Mouse (Mus musculus): Measurements from ENCODE around the gene Olfr1447. TPM values are rescaled to one million over a fixed set of nuclear protein-coding genes. Genes with fewer than 3 reads are reported as not detected.

Olfr1447 gene
- not detected for total RNA-seq (2021)
- long read RNA-seq, experiment 1, result 0 reads
- long read RNA-seq, experiment 2, result 0 reads

- no peak for DNase-seq
- intact Hi-C loops (cut with DNase I; ENCODE audit: low total_unique reads), result no loop called here
These were observed at the start of gene Olfr1447 for GRCm38 (mm10) chr19:12903643-12904042. Gene Olfr1447 (minus strand): TSS chr19:12903743.

- no peak for DNase-seq
- intact Hi-C loops (cut with DNase I; ENCODE audit: low total_unique reads), result no loop called here
These were observed 46.4 kb upstream of the Olfr1447 start, which contains the start of gene Olfr1450 for GRCm38 (mm10) chr19:12949958-12950357. Gene Olfr1450 (plus strand): TSS chr19:12950258.

GRCm38 (mm10) chr19:12930540-12930939 is 27.0 kb upstream of the Olfr1447 start, which contains the start of gene Olfr1449:
Gene Olfr1449 (plus strand): TSS chr19:12930840.
- intact Hi-C loops (cut with DNase I; ENCODE audit: low total_unique reads), result no loop called here
- no peak for DNase-seq

- DNase-seq, result no peak
- intact Hi-C loops (cut with DNase I; ENCODE audit: low total_unique reads), result no loop called here
These were observed 20.8 kb upstream of the Olfr1447 start, which contains the start of gene Olfr1448 for GRCm38 (mm10) chr19:12924319-12924718. Gene Olfr1448 (minus strand): TSS chr19:12924419.

- no peak for DNase-seq
- intact Hi-C loops (cut with DNase I; ENCODE audit: low total_unique reads), result no loop called here
These were observed 10.1 kb downstream of the Olfr1447 start, which contains the start of gene Olfr1446 for GRCm38 (mm10) chr19:12893424-12893823. Gene Olfr1446 (minus strand): TSS chr19:12893524.

GRCm38 (mm10) chr19:12883555-12883954 is 20.0 kb downstream of the Olfr1447 start, which contains the start of gene Olfr1445:
Gene Olfr1445 (plus strand): TSS chr19:12883855.
- no peak for DNase-seq
- intact Hi-C loops (cut with DNase I; ENCODE audit: low total_unique reads), result no loop called here

GRCm38 (mm10) chr19:12856983-12857382 is 46.6 kb downstream of the Olfr1447 start, which contains the start of gene Olfr1444:
Gene Olfr1444 (plus strand): TSS chr19:12857283.
- intact Hi-C loops (cut with DNase I; ENCODE audit: low total_unique reads), result no loop called here
- no peak for DNase-seq

Other genes with a start within 250 kb of the Olfr1447 start
- gene Olfr1442, start 233.3 kb downstream of the Olfr1447 start, total RNA-seq (2021), result not detected
- not detected for gene Olfr1443, start 225.6 kb downstream of the Olfr1447 start, total RNA-seq (2021)
- gene Keg1, start 208.0 kb downstream of the Olfr1447 start, total RNA-seq (2021), result not detected
- gene Cntf, start 138.1 kb downstream of the Olfr1447 start, total RNA-seq (2021), result 1 to 10 TPM; 2.3 to 4.3 TPM
- gene Zfp91, start 107.6 kb downstream of the Olfr1447 start, total RNA-seq (2021), result 10 to 100 TPM; 61.0 to 64.6 TPM
- gene Lpxn, start 107.5 kb downstream of the Olfr1447 start, total RNA-seq (2021), result under 1 TPM; 0.49 to 0.68 TPM
- gene Gm5244, start 57.1 kb downstream of the Olfr1447 start, total RNA-seq (2021), result not detected
- not detected for gene Olfr1444, start 46.5 kb downstream of the Olfr1447 start, total RNA-seq (2021)
- not detected for gene Olfr1445, start 19.9 kb downstream of the Olfr1447 start, total RNA-seq (2021)
- not detected for gene Olfr1446, start 10.2 kb downstream of the Olfr1447 start, total RNA-seq (2021)
- gene Olfr1448, start 20.7 kb upstream of the Olfr1447 start, total RNA-seq (2021), result not detected
- not detected for gene Olfr1449, start 27.1 kb upstream of the Olfr1447 start, total RNA-seq (2021)
- not detected for gene Olfr1450, start 46.5 kb upstream of the Olfr1447 start, total RNA-seq (2021)
- not detected for gene Olfr1451, start 91.3 kb upstream of the Olfr1447 start, total RNA-seq (2021)
- gene Olfr1453, start 124.6 kb upstream of the Olfr1447 start, total RNA-seq (2021), result not detected
- gene Olfr1454, start 156.9 kb upstream of the Olfr1447 start, total RNA-seq (2021), result not detected
- not detected for gene Olfr1457, start 194.1 kb upstream of the Olfr1447 start, total RNA-seq (2021)
- gene Olfr1458, start 203.0 kb upstream of the Olfr1447 start, total RNA-seq (2021), result not detected
- gene Olfr1459, start 245.8 kb upstream of the Olfr1447 start, total RNA-seq (2021), result under 1 TPM in 1 of 2 experiments, not detected in 1; 0.02 TPM